Mouse (Mus musculus) embryonic facial prominence, embryonic 14.5 days (tissue): Measurements from ENCODE around the gene Grik1. TPM values are rescaled to one million over a fixed set of nuclear protein-coding genes. Genes with fewer than 3 reads are reported as not detected.

Source experiments
- ATAC-seq: fragments of 200-750 bp; cut with Nextera tagmentation; 2 replicates; pipeline ENCODE4 v1.8.0; 2017; ENCODE audit warnings: low read depth, moderate number of reproducible peaks, moderate TSS enrichment
- DNase-seq: peaks from one replicate; pipeline ENCODE4 v3.0.0-alpha.2; 2015; ENCODE audit warnings: low spot score
- H3K27ac ChIP-seq: fragments of 300-500 bp; sonication (generic); replicated peaks from 2 replicates; pipeline ENCODE4 v1.5.1; 2014; ENCODE audit warnings: low read depth, mild to moderate bottlenecking, low read length, moderate library complexity
- H3K27me3 ChIP-seq: fragments of 300-500 bp; sonication (generic); replicated peaks from 2 replicates; pipeline ENCODE4 v1.6.1; 2014; ENCODE audit warnings: low read length; ENCODE audit not compliant: control insufficient read depth, insufficient read depth
- H3K36me3 ChIP-seq: fragments of 300-500 bp; sonication (generic); 2 replicates; pipeline ENCODE4 v1.6.1; 2014; ENCODE audit warnings: low read length, mixed read lengths; ENCODE audit not compliant: control insufficient read depth, insufficient read depth
- H3K4me1 ChIP-seq: fragments of 300-500 bp; sonication (generic); 2 replicates; pipeline ENCODE4 v1.6.1; 2014; ENCODE audit warnings: antibody characterized with exemption, low read length; ENCODE audit not compliant: control insufficient read depth, insufficient read depth
- H3K4me2 ChIP-seq: fragments of 300-500 bp; sonication (generic); 2 replicates; pipeline ENCODE4 v1.6.1; 2014; ENCODE audit warnings: low read depth, mild to moderate bottlenecking, low read length, moderate library complexity, mixed read lengths
- H3K4me3 ChIP-seq: fragments of 300-500 bp; sonication (generic); 2 replicates; pipeline ENCODE4 v1.5.1; 2014; ENCODE audit warnings: low read depth, mild to moderate bottlenecking, low read length
- H3K9ac ChIP-seq: fragments of 300-500 bp; sonication (generic); 2 replicates; pipeline ENCODE4 v1.6.1; 2014; ENCODE audit warnings: low read depth, mild to moderate bottlenecking, low read length, moderate library complexity, mixed read lengths
- H3K9me3 ChIP-seq: fragments of 300-500 bp; sonication (generic); 2 replicates; pipeline ENCODE4 v1.6.1; 2016; ENCODE audit warnings: low read length; ENCODE audit not compliant: control insufficient read depth
- WGBS: fragments of 180-500 bp; shearing (Covaris S2); extraction: QIAGEN DNeasy Blood & Tissue Kit; methylation state at CpG from one replicate; pipeline ENCODE4 v1.1.7; 2014; 5-methylcytosine and 5-hydroxymethylcytosine counted together
- polyA plus RNA-seq: library from polyadenylated mRNA; unstranded; fragments of >200 nt; fragmentation: Nextera tagmentation; extraction: Ambion mirVana; gene quantifications from 2 replicates; pipeline ENCODE4 v1.2.1, GENCODE M21; 2014

The Grik1 gene
- polyA plus RNA-seq, 1 experiment from 2014 or later: 5.7 TPM

DNA sequence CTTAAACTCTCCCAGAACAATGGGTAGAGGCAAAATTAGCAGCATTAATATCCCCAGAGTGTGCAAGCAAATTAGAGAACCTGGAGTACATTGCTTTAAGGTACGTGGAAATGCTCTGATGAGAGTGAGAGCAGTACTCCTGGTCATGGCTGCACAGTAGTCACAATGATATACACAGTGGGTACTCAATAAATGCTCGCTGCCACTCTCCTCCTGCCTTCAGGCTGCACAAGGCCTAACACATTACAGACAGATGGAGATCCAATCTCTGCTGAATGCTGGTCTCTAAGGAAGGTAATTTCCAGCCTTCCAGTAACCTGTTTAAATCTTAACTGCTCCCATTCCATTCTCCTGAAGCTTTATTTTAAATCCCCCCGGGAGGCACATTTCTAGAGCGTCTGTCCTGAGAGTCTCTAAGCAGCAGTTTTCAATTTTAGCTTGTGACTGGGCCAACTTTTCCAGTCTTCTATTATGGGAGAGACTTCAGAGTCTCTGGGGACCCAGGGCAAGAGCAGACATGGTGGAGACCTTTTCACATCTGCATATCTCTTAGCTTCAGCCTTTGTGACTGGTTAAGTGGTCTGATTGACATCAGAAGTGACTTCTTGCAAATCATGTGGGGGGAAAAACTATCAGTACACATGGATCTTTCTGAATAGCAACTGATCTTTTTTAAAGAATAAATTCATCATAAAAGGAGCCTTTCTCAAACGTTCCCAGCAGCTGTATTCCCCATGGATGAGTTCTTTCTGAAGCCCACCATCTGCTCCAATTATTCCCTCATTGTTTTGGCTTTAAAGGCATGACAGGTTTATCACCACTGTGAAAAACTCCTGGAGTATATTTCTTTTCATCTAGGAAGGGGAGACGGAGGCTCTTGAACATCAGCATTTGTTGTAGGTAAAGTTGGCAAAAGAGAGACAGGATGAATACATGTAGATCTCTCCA lies 373.6 kb downstream of the Grik1 start:
- Histone ChIP-seq H3K4me2 (no peak overlapping the region), H3K9me3 (no peaks in the 10 kb centered on the region), H3K27ac (0 out of 2 replicates have a peak overlapping the region, but pooled peaks have one; percentile 36), H3K9ac (no peak overlapping the region), H3K36me3 (no peaks in the 10 kb centered on the region), H3K27me3 (no peaks in the 10 kb centered on the region), H3K4me1 (peaks cover 9% of the 10 kb centered on the region; the same call in 1 of the 2 replicates), H3K4me3 (no peak overlapping the region)
- 22% methylated on average over 6 of the region's 6 CpGs for WGBS
- DNase-seq: peak; percentile 80
- peak; percentile 76 for ATAC-seq

DNA sequence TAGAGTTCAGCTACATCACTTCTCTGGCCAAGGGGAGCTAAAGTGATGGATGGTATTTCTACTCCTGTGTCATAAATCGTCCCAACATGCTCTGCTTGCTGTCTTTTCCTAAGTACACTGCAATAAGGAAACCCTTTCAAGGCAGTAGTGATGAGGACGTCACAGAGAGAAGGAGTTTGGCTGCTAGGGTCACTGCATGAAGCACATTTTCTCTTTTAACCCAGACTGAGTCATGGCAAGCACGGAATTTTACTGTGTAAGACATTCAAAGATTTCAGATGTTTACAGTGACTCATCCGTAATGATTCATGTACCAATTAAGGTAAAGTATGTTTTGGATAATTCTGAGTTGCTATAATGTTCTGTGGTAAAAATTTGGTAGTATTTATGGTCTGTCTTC lies 374.9 kb downstream of the Grik1 start:
- no peaks in the 10 kb centered on the region for H3K27me3 ChIP-seq
- H3K9ac ChIP-seq: no peak overlapping the region
- H3K4me2 ChIP-seq: no peak overlapping the region
- H3K4me1 ChIP-seq: peaks cover 9% of the 10 kb centered on the region; the same call in 1 of the 2 replicates
- H3K27ac ChIP-seq: no peak overlapping the region
- WGBS: 62% methylated on average over 4 of the region's 4 CpGs
- DNase-seq (no peak), ATAC-seq (no peak)
- no peak overlapping the region for H3K4me3 ChIP-seq
- no peaks in the 10 kb centered on the region for H3K36me3 ChIP-seq
- H3K9me3 ChIP-seq: no peaks in the 10 kb centered on the region

DNA sequence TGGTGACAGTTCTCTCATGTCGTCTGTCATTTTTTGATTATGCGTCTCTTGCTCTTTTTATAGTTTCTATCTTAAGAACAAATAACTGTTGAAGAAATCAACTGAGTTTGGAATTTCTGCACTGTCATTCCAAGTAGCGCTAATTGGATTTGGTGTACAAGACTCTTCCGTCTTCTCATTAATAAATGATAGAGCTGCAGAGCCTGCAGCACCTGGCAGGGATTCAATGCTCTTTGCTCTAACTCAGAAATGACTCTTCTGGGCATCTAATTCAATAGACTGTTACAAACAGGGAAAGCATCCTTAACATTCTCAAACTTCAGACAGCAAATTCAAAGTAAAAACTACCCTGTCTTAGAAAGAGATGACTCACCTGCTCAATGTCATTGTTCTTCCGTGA lies 376.3 kb downstream of the Grik1 start:
- no peak overlapping the region for H3K4me2 ChIP-seq
- no peak overlapping the region for H3K9ac ChIP-seq
- ATAC-seq: no peak
- 82% methylated on average over 5 of the region's 5 CpGs for WGBS
- peaks cover 9% of the 10 kb centered on the region; the same call in 1 of the 2 replicates for H3K4me1 ChIP-seq
- no peaks in the 10 kb centered on the region for H3K36me3 ChIP-seq
- H3K27ac ChIP-seq: no peak overlapping the region
- H3K4me3 ChIP-seq: no peak overlapping the region
- no peak for DNase-seq
- H3K9me3 ChIP-seq: no peaks in the 10 kb centered on the region
- H3K27me3 ChIP-seq: no peaks in the 10 kb centered on the region

- no peak overlapping the region for H3K4me3 ChIP-seq
- H3K27me3 ChIP-seq: no peaks in the 10 kb centered on the region
- H3K4me2 ChIP-seq: no peak overlapping the region
- H3K9me3 ChIP-seq: no peaks in the 10 kb centered on the region
- no peaks in the 10 kb centered on the region for H3K36me3 ChIP-seq
- WGBS: 29% methylated on average over 2 of the region's 2 CpGs
- no peak overlapping the region for H3K9ac ChIP-seq
- peak; percentile 20 for DNase-seq
- no peak overlapping the region for H3K27ac ChIP-seq
- no peak for ATAC-seq
- peaks cover 4% of the 10 kb centered on the region; the same call in 1 of the 2 replicates for H3K4me1 ChIP-seq
These were observed 378.9 kb downstream of the Grik1 start for GRCm38 (mm10) chr16:87911201-87911600.

- WGBS: 66% methylated on average over 9 of the region's 9 CpGs
- no peak overlapping the region for H3K27ac ChIP-seq
- DNase-seq: no peak
- no peaks in the 10 kb centered on the region for H3K27me3 ChIP-seq
- H3K9ac ChIP-seq: no peak overlapping the region
- no peak for ATAC-seq
- H3K36me3 ChIP-seq: no peaks in the 10 kb centered on the region
- no peaks in the 10 kb centered on the region for H3K9me3 ChIP-seq
- H3K4me1 ChIP-seq: no peaks in the 10 kb centered on the region
- H3K4me2 ChIP-seq: no peak overlapping the region
- H3K4me3 ChIP-seq: no peak overlapping the region
These were observed 388.0 kb downstream of the Grik1 start for GRCm38 (mm10) chr16:87902049-87902448.

DNA sequence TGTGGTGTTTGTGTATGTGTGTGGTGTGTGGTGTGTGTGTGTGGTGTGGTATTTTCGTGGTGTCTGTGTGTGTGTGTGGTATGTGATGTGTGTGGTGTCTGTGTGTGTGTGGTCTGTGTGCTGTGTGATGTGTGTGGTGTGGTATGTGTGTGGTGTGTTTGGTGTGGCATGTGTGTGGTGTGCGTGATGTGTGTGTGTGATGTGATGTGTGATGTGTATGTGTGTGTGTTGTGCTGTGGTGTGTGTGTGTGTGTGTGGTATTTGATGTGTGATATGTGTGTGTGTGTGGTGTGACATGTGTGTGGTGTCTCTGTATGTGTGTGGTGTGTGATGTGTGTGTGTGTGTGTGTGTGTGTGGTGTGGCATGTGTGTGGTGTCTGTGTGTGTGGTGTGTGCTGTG lies 388.9 kb downstream of the Grik1 start:
- 78% methylated on average over 2 of the region's 2 CpGs for WGBS
- Histone ChIP-seq H3K4me2 (no peak overlapping the region), H3K4me1 (no peaks in the 10 kb centered on the region), H3K4me3 (no peak overlapping the region), H3K9me3 (no peaks in the 10 kb centered on the region), H3K9ac (no peak overlapping the region), H3K27ac (no peak overlapping the region), H3K27me3 (no peaks in the 10 kb centered on the region), H3K36me3 (no peaks in the 10 kb centered on the region)
- DNase-seq (no peak), ATAC-seq (no peak)

- DNase-seq: peak; percentile 9
- Histone ChIP-seq H3K4me2 (no peak overlapping the region), H3K4me3 (no peak overlapping the region), H3K27me3 (no peaks in the 10 kb centered on the region), H3K36me3 (no peaks in the 10 kb centered on the region), H3K4me1 (no peaks in the 10 kb centered on the region), H3K27ac (no peak overlapping the region), H3K9ac (no peak overlapping the region), H3K9me3 (no peaks in the 10 kb centered on the region)
- 79% methylated on average over 2 of the region's 2 CpGs for WGBS
- ATAC-seq: no peak
These were observed 414.1 kb downstream of the Grik1 start for GRCm38 (mm10) chr16:87875927-87876326.

GRCm38 (mm10) chr16:87864526-87864925 lies 425.5 kb downstream of the Grik1 start:
- DNase-seq (no peak), ATAC-seq (no peak)
- Histone ChIP-seq H3K4me2 (no peak overlapping the region), H3K4me1 (no peaks in the 10 kb centered on the region), H3K27me3 (no peaks in the 10 kb centered on the region), H3K4me3 (no peak overlapping the region), H3K9me3 (no peaks in the 10 kb centered on the region), H3K27ac (no peak overlapping the region), H3K36me3 (no peaks in the 10 kb centered on the region), H3K9ac (no peak overlapping the region)
- WGBS: 74% methylated on average over 6 of the region's 6 CpGs

DNA sequence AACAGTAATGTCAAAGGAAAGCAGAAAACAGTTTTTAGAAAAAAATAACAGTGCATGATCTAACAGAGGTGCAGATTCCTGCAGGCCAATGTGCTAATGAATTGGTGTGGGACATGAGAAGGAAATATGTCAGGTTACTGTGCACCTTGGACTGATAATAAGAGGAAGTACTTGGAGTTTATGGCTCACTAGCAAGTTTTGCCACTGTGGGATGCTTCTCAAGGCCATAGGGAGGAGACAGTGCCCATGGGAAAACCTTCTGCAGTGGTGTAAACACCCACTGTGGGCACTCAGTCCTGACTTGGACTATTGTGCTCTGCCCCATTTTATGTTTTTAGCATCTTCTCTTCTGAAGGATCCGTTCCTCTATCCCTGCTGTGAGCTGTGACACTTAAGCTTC lies 428.3 kb downstream of the Grik1 start:
- 42% methylated on average over 1 of the region's 1 CpGs for WGBS
- Histone ChIP-seq H3K4me3 (no peak overlapping the region), H3K9me3 (no peaks in the 10 kb centered on the region)

More for the DNA sequence above, 428.3 kb downstream of the Grik1 start:
- ATAC-seq (no peak), DNase-seq (no peak)
- no peak overlapping the region for H3K9ac ChIP-seq
- no peak overlapping the region for H3K27ac ChIP-seq
- no peaks in the 10 kb centered on the region for H3K36me3 ChIP-seq
- H3K27me3 ChIP-seq: no peaks in the 10 kb centered on the region
- H3K4me1 ChIP-seq: no peaks in the 10 kb centered on the region
- H3K4me2 ChIP-seq: no peak overlapping the region
